Mouse (Mus musculus) thymus, postnatal 25 days (tissue): ENCODE measurements around the gene Tmem189.
"Not testable (repeated sequence)": the region's sequence is repeated elsewhere in the genome, so short reads cannot be mapped to it uniquely, and the experiment has no call there.

Source experiments
- DNase-seq: peaks from one replicate; pipeline ENCODE4 v3.0.0; 2022

Gene Tmem189

DNA sequence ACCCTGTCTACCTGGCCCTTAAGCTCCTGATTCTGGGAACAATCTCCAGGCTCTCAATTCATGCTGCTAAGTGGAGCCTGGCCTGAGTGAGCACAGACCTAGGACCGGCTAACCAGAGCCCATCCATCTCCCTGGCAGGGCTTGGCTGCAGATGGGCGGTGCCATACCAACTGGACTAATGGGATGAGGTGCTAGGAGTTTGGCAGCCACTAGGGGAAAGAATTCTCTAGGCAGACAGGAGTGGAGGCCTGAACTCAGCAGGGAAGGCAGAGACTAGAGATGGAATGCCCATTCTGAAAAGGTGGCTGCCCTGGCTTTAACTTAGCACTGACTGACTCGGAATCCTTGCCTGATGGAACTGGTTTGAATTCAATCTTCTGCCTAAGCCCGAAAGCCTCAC, 43.2 kb downstream of the Tmem189 start:
- no peak for DNase-seq

DNA sequence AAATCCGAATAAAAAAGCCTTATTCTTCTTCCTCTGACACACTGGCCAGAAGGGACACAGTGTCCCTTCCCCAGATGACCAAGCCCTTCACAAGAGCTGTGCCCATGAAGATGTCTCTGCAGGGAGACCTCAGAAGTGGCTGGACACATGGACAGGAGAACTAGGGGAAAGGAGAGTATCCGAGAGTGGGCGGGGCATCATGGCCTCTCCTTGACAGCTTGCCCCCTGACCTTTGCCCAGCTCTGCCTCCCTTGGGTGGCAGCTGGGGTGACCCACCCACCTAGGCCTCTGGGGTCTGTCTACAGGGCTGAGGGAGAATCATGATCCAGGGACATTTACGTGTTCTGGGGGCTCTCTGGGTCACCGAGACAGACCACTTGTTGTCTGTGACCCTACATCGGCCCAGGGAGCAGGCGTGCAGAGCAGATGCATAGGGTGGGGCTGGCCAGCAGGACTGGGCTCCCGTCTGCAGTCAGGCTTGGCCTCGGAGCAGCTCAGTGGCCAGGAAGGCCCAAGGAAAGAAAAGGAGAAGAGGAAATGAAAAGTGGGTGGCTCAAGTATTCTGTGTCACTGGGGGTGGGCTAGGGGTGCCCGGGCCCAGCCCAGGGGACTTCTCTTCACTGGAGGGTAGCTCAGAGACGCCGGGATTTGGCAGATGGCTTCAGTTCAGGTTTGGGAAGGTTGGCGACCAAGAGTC, 46.1 kb downstream of the Tmem189 start:
- not testable (repeated sequence) for DNase-seq

DNA sequence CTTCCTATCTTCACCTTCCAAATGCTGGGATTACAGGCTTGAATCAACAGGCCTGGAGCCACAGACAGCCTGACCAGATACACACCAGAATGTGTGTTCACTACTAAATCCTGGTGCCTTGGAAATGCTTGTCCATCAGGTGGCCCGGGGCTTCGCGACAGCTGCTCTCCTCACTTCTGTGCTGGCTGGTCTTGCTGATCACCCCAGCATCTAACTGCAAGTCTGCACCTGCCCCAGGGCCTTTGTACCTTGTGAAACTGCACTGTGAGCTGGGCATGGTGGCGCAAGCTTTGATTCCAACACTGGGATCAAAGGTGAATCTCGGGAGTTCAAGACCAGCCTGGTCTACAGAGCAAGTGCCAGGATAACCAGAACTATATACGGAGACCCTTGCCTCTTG, 47.5 kb downstream of the Tmem189 start:
- DNase-seq = no peak

DNA sequence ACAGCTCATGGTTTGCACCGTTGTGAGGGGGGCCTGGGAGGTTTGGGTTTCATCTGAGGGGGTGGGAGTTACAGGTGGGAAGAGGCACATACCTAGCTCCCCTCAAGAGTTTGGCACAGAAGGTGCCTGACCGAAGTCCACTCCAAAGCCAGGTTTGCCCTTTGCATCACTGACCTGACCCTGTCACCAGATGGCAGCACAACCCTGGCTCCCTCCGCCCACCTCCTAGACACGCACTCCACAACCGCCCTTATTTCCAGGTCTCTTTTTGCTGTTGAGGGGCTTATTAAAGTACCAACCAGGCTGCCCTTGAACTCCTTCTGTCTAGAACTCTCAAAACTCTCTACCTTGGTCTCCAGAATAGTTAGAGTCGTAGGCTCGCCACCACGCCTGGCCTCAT, 48.3 kb downstream of the Tmem189 start:
- peak; percentile 55 for DNase-seq

DNA sequence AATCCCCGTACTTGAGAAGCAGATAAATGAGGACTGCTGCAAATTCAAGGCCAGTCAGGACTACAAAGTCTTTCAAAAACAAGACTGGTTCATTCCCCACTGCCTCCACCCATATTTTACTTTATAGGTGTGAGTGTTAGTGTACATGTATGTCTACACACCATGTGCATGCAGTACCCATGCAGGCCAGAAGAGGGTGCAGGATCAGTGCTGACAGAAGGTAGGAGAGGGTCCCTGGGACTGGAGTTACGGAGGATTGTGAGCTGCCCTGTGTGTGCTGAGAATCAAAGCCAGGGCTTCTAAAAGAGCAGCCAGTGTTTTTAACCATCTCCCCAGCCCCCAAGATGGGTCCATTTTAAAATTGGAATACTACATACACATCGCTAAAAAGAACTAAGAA, 49.3 kb downstream of the Tmem189 start:
- peak; percentile 68 for DNase-seq

DNA sequence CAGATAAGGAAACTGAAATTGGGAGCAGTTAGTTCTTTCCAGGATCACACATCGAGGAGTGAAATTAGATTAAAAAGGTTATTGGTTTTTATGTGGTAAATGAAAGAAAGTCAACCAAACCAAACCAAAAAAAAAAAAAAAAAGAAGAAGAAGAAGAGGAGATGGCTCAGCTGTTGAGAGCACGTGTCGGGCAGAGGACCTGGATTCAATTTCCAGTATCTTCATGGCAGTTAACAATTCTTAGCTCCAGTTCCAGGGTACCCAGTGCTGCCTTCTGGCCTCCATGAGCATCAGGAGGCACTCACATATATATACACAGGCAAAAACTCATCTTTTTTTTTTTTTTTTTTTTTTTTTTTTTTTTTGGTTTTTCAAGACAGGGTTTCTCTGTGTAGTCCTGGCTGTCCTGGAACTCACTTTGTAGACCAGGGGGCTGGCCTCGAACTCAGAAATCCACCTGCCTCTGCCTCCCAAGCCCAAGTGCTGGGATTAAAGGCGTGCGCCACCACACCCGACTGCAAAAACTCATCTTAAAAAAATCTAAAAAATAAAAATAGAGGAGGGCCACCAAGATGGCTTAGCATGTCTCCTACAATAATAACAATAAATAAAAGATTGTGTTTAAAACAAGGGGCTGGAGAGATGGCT, 54.6 kb downstream of the Tmem189 start:
- no peak for DNase-seq

DNA sequence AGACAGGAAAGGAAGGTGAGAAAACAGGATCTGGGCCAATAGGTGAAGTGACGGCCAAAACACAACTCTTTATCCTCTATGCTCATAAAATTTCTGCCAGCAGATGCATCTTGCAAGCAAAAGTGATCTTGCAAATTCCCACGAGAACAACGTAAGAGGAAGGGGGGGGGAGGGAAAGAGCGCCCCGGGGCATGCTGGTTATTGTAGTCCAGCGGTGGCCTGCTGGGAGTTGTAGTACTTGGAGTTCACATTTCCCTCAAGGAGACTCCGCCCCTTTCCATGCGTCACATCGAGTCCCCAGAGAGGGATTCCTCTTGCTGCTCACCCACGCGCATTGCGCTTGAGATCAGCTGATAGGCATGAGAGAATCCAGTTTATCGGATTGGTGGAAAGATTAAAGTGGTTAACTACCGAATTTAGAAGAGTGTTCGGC, 55.3 kb downstream of the Tmem189 start:
- peak; percentile 95 for DNase-seq

DNA sequence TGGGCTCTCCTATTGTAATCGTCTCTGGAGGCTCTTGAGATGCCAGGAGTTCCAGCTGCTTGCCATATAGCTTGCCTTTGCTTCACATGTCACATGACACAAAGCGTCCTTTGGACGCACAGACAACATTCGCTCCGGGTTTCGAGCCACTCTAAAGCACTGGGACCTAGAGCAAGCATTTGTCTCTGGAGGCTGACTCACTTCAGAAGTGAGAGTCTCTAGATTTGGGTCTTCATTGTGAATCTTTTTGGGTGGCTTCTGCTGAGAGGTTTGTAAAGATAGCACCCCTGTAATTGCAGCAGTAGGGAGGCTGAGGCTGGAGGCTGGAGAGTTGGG, 56.1 kb downstream of the Tmem189 start:
- no peak for DNase-seq

DNA sequence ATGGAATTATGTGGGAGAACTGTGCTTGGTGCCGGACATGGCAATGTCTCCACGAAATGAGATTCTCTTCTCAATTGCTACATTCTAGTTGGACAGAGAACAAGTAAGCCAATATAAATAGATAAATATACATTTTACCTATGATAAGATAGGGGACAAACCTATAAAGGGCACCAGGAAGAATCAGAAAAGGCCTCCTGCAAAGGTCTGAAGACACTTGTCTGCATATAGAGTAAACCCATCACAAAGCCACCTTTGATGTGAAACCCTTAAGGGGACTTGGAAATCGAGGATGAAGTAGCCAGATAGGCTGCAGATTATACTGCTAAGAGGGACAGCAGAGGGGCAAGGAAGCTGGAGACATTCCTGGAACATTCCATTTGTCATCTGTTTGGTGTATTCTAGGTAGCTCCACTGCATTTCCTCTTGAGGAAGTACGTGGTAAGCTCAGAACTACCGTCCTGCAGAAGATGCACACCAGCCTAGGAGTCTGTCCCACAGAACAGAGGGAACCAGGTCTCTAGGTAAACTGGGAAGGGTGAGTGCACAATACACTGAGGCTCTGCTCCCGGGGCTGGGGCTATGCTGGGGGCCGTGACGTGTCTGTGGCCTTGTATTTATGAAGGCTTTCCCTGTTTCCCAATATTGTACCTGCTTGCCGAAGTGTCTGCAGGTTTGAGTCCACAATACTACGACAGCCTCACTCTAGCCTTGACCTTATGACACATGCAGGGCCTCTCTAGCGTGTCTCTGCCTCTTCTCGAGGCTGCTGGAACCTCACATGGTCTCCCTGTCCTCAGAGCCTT, 56.7 kb downstream of the Tmem189 start:
- DNase-seq = peak; percentile 27

DNA sequence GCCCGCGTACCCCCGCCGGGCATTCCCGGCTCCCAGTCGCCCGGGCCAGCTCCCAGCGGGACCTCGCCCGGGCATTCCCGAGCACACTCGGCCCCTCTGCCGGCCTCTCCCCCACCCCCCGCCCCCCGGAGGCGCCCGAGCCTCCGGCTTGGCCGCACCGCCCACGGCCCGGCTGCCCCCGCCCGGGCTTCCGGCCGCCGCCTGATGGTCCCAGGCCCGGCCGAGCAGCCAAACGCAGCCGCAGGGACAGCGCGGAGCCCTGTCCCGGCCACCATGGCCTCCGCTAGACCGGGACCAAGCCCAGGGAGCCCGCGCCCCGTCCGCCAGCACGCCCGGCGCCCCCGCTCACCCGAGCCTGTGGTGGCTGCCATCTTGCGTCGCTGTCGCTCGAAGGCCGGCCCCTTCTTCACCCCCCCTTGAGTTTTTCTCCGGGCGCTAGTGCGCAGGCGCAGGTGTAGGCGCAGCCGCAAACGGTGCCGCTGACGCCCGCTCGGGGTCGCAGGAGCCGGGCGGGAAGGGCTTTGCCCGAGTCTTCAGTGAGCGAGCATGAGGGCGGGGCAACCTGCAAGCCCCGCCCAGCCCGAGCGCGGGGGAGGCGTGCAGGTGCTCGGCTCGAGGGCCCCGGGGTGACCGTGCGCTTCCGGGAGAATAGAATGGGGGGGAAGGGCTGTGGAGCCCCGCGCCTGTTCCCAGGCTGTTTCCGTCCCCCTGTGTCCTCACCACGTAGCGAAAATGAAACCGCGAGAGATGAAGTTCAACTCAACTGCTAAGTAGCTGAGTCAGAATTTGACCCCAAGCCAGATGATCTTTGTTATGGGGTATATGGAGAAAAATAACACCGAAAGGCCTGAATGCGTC, 57.8 kb downstream of the Tmem189 start, which contains the start of gene Ube2v1:
TSS of gene Ube2v1 (minus strand) at position 505 of the 858 bp plus-strand sequence.
- DNase-seq = peak; percentile 100

DNA sequence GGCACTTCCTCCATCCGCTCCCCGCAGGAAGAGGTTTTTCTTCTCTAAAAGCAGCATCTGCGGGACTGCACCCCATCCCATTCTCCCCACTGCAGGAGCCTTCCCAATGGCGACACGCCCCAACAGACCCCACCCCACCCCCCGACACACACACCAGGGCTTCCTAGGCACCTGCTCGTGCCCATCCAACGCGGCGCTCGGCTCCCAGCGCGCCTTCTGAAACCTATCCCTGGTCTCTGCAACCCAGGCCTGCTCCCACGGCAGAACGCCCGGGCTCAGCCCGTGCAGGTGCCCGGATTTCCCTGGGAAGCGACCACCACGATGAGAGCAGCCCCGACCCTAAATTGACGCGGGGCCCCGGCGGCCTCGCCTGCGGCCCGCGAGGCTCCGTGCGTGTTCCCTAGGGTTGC, 58.4 kb downstream of the Tmem189 start:
- no peak for DNase-seq

DNA sequence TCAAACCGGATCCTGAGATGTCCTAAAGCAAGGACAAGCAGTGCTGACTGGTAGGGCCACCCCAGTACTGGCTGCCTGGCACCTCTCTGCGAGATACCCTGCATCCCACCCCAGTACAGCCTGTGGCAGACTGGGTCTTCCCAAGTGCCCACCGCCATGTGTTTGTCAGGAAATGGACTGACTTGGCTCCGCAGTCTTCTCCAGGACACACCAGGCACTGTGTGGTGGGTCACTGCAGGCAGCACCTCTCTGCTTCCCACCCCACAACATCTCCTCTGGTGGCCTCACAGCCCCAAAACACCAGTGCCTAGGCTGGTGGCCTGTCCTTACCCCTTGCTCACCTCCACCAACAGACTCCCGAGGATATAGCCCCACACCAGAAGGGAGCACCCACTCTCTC, 59.2 kb downstream of the Tmem189 start:
- DNase-seq = no peak

DNA sequence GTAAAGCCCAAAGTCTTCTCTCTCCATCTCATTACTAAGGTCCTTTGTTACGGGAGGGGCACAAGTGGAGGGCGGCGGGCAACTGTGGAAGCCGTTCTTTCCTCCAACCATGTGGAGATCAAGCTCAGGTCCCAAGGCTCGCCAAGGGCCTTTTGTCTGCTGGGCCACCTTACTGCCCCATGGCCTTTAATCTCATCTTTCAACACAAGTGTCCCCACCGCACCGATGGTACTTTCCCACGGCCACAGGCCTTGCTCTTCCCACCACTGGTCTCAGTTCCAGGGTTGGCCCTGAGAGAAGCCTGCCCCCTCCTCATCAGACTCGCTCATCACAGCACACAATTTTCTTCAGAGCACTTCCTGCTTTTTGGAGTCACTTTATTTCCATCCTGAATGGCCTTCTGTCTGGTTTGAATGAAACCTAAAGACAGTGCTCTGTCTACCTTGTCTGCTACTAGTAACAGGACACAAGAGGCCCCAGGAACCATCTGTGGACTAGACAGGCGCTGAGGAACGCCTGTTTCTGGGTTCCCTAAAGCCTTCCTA, 59.9 kb downstream of the Tmem189 start:
- DNase-seq = no peak

DNA sequence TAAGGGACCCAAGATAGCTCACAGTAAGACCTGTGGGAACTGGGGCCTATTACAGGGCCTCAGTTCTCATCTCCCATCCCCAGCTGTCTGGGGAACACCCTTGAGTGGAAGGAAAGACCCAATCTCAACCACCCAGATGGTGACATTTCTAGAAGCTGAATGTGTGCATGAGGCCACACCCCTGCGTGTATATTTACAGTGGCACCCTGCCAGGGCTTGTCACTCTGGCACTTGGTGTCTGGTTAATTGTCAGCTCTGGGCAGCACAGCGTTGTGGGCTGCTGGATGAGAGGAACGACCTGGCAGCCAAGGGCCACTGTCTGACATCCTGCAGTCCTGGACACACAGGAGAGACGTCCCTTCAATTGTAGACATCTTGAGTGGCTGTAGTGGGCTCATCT, 60.8 kb downstream of the Tmem189 start:
- DNase-seq = no peak

DNA sequence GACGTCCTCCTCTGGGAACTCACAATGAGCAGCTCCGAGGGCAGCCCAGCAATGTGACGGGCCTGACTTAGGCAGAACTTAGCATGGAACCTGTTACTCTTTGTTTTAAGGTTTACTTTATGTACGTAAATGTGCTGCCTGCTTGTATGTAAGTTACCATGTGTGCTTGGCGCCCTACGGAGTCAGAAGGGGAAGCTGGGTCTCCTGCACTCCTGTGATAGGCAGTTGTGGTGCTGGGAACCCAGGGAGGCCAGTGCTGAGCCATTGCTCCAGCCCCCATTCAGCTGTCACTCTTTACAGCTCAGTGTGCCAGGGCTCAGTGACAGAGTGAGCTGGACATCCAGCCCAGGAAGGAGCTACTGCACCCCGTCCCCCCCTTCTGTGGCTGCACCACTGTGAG, 62.6 kb downstream of the Tmem189 start:
- no peak for DNase-seq

DNA sequence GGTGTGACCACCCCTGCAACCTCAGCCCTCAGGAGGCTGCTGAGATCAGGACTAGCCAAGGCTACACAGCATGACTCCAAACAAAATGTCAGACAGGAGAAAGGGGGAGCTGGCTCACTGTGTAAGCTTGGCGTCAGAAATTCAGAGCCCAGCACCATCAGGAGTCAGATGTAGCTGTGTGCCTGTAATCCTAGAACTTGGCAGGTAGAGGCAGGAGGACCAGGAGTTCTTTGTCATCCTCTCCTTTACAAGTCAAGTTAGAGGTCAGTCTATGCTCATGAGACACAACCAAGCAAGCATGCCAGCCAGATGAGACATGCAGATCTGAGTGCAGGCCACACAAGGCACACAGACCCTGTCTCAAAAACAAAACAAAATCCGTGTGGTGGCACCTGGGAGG, 64.0 kb downstream of the Tmem189 start:
- no peak for DNase-seq

DNA sequence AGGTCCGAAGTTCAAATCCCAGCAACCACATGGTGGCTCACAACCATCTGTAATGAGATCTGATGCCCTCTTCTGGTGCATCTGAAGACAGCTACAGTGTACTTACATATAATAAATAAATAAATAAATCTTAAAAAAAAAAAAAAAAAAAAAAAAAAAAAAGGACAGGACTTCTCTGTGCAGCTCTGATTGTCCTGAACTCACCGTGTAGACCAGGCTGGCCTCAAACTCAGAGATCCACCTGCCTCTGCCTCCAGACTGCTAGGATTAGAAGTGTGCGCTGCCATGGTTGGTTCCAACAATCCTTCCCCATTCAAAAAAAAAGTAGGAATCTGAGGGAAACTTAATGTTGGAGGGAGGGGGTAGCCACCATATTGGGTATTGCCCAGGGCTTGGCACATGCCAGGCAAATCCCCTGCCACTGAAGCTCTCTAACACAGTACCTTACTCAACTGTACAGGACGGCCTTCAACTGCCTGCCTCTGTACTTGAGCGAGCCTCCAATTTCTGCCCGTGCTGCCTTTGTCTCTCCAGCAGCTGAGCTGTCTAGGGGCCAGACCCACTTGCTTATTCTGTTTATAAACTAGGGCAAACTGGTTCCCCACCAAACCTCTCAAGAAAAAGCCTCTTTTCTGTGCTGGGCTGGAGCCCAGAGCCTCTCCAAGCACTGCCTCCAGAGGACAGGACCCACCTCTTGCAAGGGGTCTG, 65.1 kb downstream of the Tmem189 start:
- DNase-seq = no peak

DNA sequence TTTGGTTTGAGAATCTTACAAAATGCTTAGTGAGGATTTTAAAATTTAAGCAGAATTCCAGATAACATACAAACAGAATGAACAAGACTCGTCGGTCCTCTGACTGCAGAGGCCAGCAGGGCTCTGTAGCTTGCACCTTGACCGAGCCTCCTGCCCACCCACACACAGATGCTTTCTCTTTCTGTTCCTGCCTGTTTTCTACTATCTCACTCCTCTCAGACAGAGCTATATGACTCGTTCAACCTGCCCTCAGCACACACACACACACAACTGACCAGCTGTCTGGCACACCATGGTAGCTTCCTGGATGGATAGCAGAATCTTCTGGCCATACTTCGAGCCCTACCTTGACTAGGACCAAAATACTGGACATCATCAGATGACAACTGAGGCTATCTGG, 66.7 kb downstream of the Tmem189 start:
- no peak for DNase-seq

DNA sequence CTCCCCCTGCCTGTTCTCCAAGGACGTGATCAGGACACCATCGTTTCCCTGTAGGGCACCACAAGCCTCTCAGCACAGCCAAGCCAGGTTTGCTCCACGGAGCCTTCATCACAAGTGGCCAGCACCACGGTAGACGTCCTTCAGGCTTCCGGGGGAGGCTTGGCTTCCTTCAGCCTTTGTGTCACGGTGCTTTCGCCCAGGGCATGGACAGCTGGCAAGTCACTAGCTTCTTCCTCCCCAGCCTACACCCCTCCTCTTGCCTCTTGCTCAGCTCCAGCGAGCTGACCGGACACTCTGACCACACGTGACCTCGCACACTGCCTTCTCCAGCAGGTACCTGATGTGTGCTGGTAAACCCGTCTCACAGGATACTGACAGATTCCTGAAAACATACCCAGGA, 67.3 kb downstream of the Tmem189 start:
- DNase-seq = no peak

DNA sequence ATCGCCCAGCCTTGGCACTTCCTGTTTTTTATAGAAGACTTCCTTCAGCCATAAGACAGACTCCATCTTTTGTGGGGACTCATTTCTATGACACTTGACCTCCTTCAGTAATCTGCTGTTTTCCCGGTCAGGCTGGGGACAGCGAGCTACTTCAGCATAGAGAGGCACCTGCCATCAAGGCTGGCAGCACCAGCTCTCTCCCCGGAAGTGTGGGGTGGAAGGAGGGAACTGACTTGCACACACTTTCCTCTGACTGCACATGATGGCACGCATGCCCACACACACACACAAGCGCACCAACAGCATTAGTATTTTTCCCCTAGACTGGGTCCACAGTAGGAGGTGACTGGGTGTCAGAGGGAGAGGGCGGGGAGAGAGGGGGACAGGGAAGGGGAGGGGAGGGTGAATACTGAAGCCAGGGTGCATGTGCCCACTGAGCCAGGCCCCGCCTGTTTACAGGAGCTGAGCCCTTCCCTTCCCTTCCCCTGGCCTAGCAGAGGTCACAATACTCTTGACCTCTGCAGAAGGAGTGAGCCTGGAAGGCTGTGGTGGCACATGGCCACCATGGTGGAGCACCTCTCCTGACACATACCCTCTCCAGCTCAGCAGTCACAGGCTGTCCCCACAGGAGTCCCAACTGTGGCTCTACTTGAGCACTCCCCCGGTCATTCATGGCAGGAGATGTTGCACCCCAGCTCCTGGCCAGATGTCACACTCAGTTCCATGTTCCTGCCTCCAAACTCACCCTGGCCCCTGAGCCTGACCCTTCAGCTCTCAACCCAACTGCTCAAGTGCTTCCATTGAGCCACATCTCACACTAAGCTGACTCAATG, 68.2 kb downstream of the Tmem189 start:
- no peak for DNase-seq

DNA sequence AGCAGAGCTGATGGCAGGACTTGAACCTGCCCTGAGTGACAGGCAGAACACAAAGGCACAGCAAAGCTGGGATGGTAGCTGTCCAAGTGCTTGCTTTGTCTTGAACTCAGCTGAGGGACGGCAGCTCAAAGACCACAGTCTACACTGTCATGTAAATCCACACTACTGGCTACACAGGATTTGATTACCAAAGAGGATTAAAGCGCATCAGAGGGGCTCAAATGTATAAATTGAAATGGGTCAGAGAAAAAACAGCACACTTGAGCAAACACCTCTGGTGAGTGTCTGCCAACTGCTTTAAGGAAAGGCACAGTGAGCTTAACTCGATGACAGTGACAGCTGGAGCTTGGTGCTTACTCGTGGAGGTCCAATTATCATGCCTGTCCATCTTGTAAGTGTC, 72.2 kb downstream of the Tmem189 start:
- no peak for DNase-seq
